Mouse (Mus musculus) heart, embryonic 13.5 days (tissue): Measurements from ENCODE around the gene Cox11. TPM values are rescaled to one million over a fixed set of nuclear protein-coding genes. Genes with fewer than 3 reads are reported as not detected.

Experiments used
- ATAC-seq: fragments of 200-750 bp; cut with Nextera tagmentation; 2 replicates; pipeline ENCODE4 v1.8.0; 2017; ENCODE audit warnings: moderate TSS enrichment; ENCODE audit not compliant: insufficient number of reproducible peaks, low FRiP score, low TSS enrichment; ENCODE audit errors: extremely low read depth
- H3K27ac ChIP-seq: fragments of 300-500 bp; sonication (generic); replicated peaks from 2 replicates; pipeline ENCODE4 v1.5.1; 2015; ENCODE audit warnings: moderate library complexity, mild to moderate bottlenecking, inconsistent platforms
- H3K27me3 ChIP-seq: fragments of 300-500 bp; sonication (generic); replicated peaks from 2 replicates; pipeline ENCODE4 v1.6.1; 2015; ENCODE audit warnings: mild to moderate bottlenecking, inconsistent platforms
- H3K36me3 ChIP-seq: fragments of 300-500 bp; sonication (generic); 2 replicates; pipeline ENCODE4 v1.6.1; 2015; ENCODE audit warnings: mild to moderate bottlenecking, inconsistent platforms
- H3K4me1 ChIP-seq: fragments of 300-500 bp; sonication (generic); 2 replicates; pipeline ENCODE4 v1.6.1; 2015; ENCODE audit warnings: inconsistent platforms
- H3K4me2 ChIP-seq: fragments of 300-500 bp; sonication (generic); 2 replicates; pipeline ENCODE4 v1.6.1; 2015; ENCODE audit warnings: inconsistent platforms, mild to moderate bottlenecking, moderate library complexity
- H3K4me3 ChIP-seq: fragments of 300-500 bp; sonication (generic); 2 replicates; pipeline ENCODE4 v1.5.1; 2015; ENCODE audit warnings: moderate library complexity, mild to moderate bottlenecking, inconsistent platforms
- H3K9ac ChIP-seq: fragments of 300-500 bp; sonication (generic); 2 replicates; pipeline ENCODE4 v1.6.1; 2015; ENCODE audit warnings: inconsistent platforms, mild to moderate bottlenecking, moderate library complexity
- H3K9me3 ChIP-seq: fragments of 300-500 bp; sonication (generic); 2 replicates; pipeline ENCODE4 v1.6.1; 2016; ENCODE audit warnings: inconsistent platforms
- WGBS: fragments of 180-500 bp; shearing (Covaris S2); methylation state at CpG from one replicate; pipeline ENCODE4 v1.1.7; 2015; ENCODE audit warnings: mixed read lengths; 5-methylcytosine and 5-hydroxymethylcytosine counted together
- polyA plus RNA-seq: library from polyadenylated mRNA; unstranded; fragments of >200 nt; fragmentation: Nextera tagmentation; extraction: Ambion mirVana; gene quantifications from 2 replicates; pipeline ENCODE4 v1.2.1, GENCODE M21; 2015

The Cox11 gene
- polyA plus RNA-seq, 1 experiment from 2014 or later: 33.5 TPM

DNA sequence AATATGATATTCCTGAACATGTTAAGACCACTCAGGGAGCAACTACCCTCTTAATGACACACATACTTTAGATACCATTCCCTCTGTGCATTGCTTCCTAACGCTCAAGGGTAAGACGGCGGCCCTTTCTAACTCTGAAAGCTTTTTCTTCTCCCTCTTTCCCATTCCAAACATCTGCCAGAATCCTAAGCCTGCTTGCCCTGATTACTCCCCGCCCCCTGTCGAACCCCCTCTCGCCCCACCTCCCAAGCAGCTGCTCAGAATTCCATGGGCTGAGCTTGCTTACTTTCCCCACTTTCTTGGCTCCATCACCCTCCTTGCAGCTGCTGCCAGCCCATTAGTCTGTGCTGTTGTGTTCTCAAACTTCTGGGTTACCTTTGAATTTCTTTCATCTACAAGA lies 27.2 kb downstream of the Cox11 start:
- no peaks in the 10 kb centered on the region for H3K9me3 ChIP-seq
- ATAC-seq: no peak
- peaks cover 41% of the 10 kb centered on the region for H3K4me1 ChIP-seq
- peak overlapping the region; percentile 53 for H3K4me2 ChIP-seq
- H3K27ac ChIP-seq: peak overlapping the region; percentile 74
- H3K27me3 ChIP-seq: no peaks in the 10 kb centered on the region
- 0 out of 2 replicates have a peak overlapping the region, but pooled peaks have one; percentile 4 for H3K4me3 ChIP-seq
- peaks cover 39% of the 10 kb centered on the region for H3K36me3 ChIP-seq
- peak overlapping the region; percentile 50 for H3K9ac ChIP-seq
- WGBS: 9% methylated on average over 6 of the region's 6 CpGs

DNA sequence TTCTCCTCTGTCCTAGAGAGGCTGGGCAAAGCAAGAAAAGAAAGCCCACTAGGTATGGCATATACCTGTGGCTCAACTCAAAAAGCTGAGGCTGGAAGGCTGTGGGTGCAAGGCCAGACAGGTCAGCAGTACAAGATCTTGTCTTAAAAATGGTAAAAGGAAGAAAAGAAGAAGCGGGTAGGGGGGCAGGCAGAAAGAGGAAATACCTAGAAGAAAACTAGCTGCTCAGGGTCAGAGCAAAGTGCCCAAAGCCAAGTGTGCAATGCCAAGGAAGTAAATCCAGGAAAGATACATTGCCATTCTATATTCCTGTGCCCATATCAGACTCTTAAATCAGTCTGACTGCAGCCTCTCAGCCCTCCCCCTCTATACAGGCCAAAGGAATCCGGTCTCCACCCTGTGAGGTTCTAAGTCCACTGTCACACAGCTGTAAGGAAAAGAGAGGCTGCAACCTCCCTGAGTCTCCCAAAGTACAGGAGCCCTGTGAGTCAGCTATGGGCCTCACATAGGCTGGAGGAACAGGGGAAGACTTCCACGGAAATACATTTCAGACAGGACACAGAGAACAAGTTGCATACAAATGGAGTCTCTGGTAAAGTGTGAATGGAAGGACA lies 28.3 kb downstream of the Cox11 start:
- ATAC-seq: no peak
- 63% methylated on average over 3 of the region's 3 CpGs for WGBS
- Histone ChIP-seq H3K27me3 (no peaks in the 10 kb centered on the region), H3K36me3 (peaks cover 33% of the 10 kb centered on the region), H3K4me1 (peaks cover 41% of the 10 kb centered on the region), H3K27ac (no peak overlapping the region), H3K4me2 (no peak overlapping the region), H3K9me3 (no peaks in the 10 kb centered on the region), H3K4me3 (no peak overlapping the region), H3K9ac (no peak overlapping the region)

DNA sequence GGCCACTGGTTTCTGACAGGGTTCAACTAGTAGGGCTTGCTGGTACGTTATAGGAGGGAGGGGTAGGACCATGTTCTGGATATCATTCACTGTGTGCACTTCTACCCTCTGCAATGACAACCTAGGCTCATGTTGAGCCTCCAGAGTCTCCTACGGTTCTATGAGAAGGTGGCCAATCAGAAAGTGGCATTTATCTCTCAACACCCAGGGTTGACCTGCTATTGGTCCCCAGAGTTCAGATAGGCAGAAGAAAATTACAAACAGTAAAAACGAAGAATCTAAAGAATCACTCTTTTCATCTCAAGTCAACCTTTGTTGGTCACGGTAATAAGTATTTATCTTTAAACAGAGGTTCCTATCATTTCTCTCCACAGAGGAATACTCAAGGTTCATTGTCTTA lies 28.9 kb downstream of the Cox11 start:
- Histone ChIP-seq H3K4me1 (peaks cover 41% of the 10 kb centered on the region), H3K27ac (0 out of 2 replicates have a peak overlapping the region, but pooled peaks have one; percentile 7), H3K9ac (no peak overlapping the region), H3K9me3 (no peaks in the 10 kb centered on the region), H3K4me3 (no peak overlapping the region), H3K4me2 (no peak overlapping the region), H3K36me3 (peaks cover 28% of the 10 kb centered on the region), H3K27me3 (no peaks in the 10 kb centered on the region)
- no peak for ATAC-seq
- 70% methylated on average over 4 of the region's 4 CpGs for WGBS

DNA sequence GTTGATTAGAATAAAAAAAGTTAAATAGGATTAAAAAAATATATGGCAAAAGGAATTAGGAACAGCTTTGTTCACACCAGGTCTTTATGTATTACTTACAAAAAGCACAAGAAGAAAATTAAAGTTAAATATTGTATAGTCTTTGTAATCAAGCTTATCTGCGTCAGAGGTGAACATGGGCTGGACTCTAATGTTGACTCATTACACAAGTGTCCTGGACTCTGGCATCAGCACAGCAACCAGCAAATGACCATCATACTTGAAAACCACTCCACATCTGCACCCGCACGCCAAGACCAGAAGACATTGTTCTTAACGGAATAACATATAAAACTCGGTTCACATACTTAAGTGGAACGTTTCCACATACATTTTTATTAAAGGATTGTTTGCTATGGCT lies 29.4 kb downstream of the Cox11 start:
- H3K4me2 ChIP-seq: no peak overlapping the region
- no peaks in the 10 kb centered on the region for H3K9me3 ChIP-seq
- H3K36me3 ChIP-seq: peaks cover 30% of the 10 kb centered on the region
- H3K27ac ChIP-seq: no peak overlapping the region
- no peak overlapping the region for H3K9ac ChIP-seq
- H3K27me3 ChIP-seq: no peaks in the 10 kb centered on the region
- WGBS: 90% methylated on average over 6 of the region's 6 CpGs
- no peak overlapping the region for H3K4me3 ChIP-seq
- no peak for ATAC-seq
- H3K4me1 ChIP-seq: peaks cover 41% of the 10 kb centered on the region

DNA sequence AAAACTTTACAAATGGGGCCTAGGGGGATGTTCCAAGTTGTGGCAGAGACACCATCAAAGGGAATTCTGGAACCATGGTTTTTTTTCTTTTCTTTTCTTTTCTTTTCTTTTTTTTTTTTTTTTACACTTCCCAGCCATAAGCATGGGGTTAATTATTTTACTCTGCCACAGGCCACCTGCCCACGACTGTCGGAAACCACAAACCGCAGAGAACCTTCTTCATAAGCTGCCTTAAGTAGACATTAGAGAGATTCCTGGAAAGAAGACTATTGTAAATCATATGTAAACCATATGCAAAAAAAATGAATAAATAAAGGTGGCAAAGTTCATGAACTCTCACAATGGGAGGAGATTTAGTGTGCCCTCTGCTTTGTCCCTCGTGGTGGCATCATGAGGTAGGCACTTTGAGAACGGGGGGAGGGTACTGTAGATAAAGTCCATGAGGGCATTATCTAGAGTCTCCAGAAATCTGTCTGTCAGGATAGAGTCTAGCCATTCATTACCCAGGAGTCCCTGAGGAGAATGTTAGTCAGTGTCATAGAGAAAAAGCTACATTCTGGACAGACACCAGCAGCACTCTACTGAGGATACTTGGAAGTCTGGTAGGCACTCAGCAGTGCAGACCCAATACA lies 37.6 kb downstream of the Cox11 start:
- Histone ChIP-seq H3K27me3 (no peaks in the 10 kb centered on the region), H3K36me3 (peaks cover 44% of the 10 kb centered on the region), H3K4me1 (peaks cover 31% of the 10 kb centered on the region), H3K27ac (0 out of 2 replicates have a peak overlapping the region, but pooled peaks have one; percentile 24), H3K9ac (no peak overlapping the region), H3K9me3 (no peaks in the 10 kb centered on the region), H3K4me2 (peak overlapping the region; percentile 38; the same call in 1 of the 2 replicates), H3K4me3 (no peak overlapping the region; the same call in 1 of the 2 replicates)
- 67% methylated on average over 5 of the region's 5 CpGs for WGBS
- ATAC-seq: no peak

DNA sequence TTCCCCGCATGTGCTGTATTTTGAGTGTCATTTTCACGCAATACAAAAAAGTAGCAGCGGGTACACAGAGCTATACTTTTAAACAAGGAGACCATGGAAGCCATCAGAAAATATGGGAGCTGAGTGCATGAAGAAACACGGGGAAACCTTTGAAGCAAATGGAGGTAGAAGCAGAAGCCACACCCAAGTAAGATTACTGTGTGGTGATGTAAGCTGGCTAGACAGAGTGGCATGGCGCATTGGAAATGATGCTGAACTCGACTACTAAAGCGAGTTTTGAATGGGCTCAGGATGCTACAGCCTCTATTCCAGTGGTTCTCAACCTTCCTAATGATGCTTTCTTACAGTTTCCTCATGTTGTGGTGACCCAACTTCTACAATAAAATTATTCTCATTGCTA lies 39.1 kb downstream of the Cox11 start:
- Histone ChIP-seq H3K4me1 (peaks cover 31% of the 10 kb centered on the region), H3K4me2 (peak overlapping the region; percentile 38; the same call in 1 of the 2 replicates), H3K27ac (peak overlapping the region; percentile 81), H3K4me3 (no peak overlapping the region), H3K9me3 (no peaks in the 10 kb centered on the region), H3K36me3 (peaks cover 52% of the 10 kb centered on the region), H3K9ac (no peak overlapping the region), H3K27me3 (no peaks in the 10 kb centered on the region)
- ATAC-seq: no peak
- 89% methylated on average over 7 of the region's 7 CpGs for WGBS

DNA sequence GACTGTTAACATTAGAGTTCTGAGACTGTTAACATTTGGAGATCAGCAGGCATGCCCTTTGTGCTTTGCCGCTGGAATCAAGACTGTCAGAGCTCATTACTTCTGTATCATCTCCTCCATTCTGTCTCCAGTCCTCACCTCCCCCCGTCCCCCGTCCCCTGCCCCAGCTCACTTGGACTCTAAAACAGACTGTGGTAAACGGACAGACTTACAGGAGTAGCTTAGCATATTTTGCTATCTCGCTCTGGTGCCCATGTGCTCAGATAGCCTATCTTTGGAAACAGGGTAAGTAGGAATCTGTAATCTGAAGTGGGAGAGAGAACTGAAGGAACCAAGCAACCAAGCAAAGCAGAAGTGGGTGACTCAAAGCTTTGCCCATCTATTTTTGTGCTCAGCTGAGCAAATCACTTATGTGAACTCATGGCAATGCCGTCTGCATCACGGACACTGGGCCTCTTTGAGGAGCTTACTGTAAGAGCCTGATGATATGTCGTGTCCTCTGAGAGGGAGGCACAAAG lies 39.9 kb downstream of the Cox11 start:
- ATAC-seq: peak; percentile 52; the same call in 1 of the 2 replicates
- Histone ChIP-seq H3K27me3 (no peaks in the 10 kb centered on the region), H3K27ac (peak overlapping the region; percentile 81), H3K36me3 (peaks cover 53% of the 10 kb centered on the region), H3K9me3 (no peaks in the 10 kb centered on the region), H3K4me2 (peak overlapping the region; percentile 38), H3K4me1 (peaks cover 31% of the 10 kb centered on the region), H3K9ac (no peak overlapping the region), H3K4me3 (no peak overlapping the region)
- WGBS: 37% methylated on average over 8 of the region's 8 CpGs

DNA sequence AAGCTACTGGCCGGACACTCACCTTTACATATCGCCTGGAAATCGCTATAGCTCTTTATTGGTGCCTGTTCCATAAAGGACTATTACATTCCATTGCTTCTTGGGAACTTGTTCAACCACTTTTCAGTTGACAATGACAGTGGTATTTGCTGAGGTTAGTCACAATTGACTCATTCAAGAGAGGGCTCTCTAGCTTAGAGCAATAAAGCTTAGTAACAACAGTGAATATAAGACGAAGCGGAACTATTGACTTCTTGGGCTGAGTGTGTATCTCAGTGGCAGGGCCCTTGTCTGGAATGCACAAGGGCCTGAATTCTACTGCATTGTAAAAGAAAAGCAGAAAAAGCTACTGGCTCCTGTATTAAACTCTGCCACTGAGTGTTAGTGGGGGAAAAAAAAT lies 40.6 kb downstream of the Cox11 start:
- H3K4me3 ChIP-seq: no peak overlapping the region
- no peaks in the 10 kb centered on the region for H3K9me3 ChIP-seq
- no peaks in the 10 kb centered on the region for H3K27me3 ChIP-seq
- ATAC-seq: no peak
- H3K4me1 ChIP-seq: peaks cover 31% of the 10 kb centered on the region
- H3K36me3 ChIP-seq: peaks cover 53% of the 10 kb centered on the region
- H3K27ac ChIP-seq: peak overlapping the region; percentile 81
- H3K4me2 ChIP-seq: peak overlapping the region; percentile 38; the same call in 1 of the 2 replicates
- no peak overlapping the region for H3K9ac ChIP-seq
- WGBS: 82% methylated on average over 5 of the region's 5 CpGs

DNA sequence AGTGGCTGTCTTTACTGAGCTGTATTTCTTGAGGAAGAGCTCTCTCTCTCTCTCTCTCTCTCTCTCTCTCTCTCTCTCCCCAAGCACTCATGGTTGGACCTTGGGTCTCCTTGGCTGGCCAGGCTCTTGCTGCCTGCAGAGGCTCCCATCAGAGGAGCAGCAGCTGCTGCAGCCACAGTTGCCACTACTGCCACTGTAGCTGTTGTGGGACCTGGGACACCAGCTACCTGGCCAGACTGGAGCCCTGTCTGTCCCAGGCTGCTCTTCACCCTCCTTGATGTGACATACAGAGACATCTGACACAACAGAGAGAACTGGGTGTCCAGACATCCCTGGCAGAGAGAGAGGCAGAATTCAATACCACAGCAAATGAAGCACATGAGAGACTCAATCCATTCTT lies 43.2 kb downstream of the Cox11 start:
- Histone ChIP-seq H3K9me3 (no peaks in the 10 kb centered on the region), H3K9ac (no peak overlapping the region), H3K4me3 (no peak overlapping the region), H3K4me1 (peaks cover 39% of the 10 kb centered on the region), H3K27ac (no peak overlapping the region), H3K36me3 (peaks cover 48% of the 10 kb centered on the region), H3K4me2 (no peak overlapping the region), H3K27me3 (no peaks in the 10 kb centered on the region)
- no peak for ATAC-seq

DNA sequence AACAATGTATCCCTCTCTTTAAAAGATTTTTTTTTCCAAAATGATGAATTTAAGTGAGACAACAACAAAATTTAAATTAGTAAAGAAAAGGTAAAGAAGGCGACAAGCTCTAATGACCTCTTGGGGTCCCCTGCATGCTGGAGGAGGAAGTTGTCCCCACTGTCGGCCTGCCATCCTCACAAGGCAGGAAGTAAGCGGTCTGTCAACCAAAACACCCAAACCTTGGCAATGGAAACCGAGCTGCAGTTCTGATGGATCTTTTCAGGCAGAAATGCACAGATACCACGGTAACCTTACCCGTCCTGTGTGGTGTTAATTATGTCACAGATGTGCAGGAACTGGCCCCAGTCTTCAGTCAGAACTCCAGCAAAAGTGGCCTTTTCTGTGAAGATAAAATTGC lies 46.8 kb downstream of the Cox11 start:
- ATAC-seq: no peak
- peaks cover 42% of the 10 kb centered on the region for H3K36me3 ChIP-seq
- H3K9ac ChIP-seq: 0 out of 2 replicates have a peak overlapping the region, but pooled peaks have one; percentile 30
- no peak overlapping the region for H3K27ac ChIP-seq
- H3K4me3 ChIP-seq: no peak overlapping the region
- H3K4me1 ChIP-seq: peaks cover 28% of the 10 kb centered on the region
- WGBS: 68% methylated on average over 6 of the region's 6 CpGs
- no peak overlapping the region for H3K4me2 ChIP-seq
- no peaks in the 10 kb centered on the region for H3K27me3 ChIP-seq
- H3K9me3 ChIP-seq: no peaks in the 10 kb centered on the region

DNA sequence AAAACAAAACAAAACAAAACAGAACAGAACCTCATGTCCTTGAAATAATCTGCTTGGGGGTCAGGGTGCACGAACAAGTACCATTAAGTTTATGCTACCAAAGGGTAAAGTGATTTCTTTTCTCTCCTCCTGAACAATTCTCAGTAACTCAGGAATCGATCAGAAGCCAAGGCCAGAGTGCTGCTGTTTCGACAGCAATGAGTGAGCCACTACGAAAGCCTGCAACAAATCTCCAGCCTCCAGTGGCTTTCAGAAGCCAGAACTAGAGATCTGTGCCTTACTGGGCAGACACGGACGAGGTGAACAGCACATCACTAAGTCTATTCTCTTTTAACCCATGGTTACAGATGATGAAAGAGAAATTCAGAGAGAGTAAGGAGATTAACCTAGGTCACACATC lies 47.2 kb downstream of the Cox11 start:
- Histone ChIP-seq H3K4me3 (no peak overlapping the region), H3K27ac (no peak overlapping the region), H3K36me3 (peaks cover 38% of the 10 kb centered on the region), H3K9me3 (no peaks in the 10 kb centered on the region), H3K4me2 (no peak overlapping the region), H3K9ac (0 out of 2 replicates have a peak overlapping the region, but pooled peaks have one; percentile 30), H3K4me1 (peaks cover 28% of the 10 kb centered on the region), H3K27me3 (no peaks in the 10 kb centered on the region)
- 75% methylated on average over 6 of the region's 6 CpGs for WGBS
- ATAC-seq: no peak
